In genomic region chr17:88251949-88252521, GRCm38 (mm10) we compare ENCODE assay signal across 8 mouse cellular contexts.
DNase-seq lines count a peak whose midpoint lies in the region; ATAC-seq and TF ChIP-seq lines count a peak whose summit lies in the region.

No protein-coding gene starts in this region.

- H3K4me1 ChIP-seq in ES-E14 (ENCODE audit: control insufficient read depth in 2 of 2, insufficient read depth in 2 of 2, low read length in 2 of 2, poor library complexity in 1 of 2): peaks cover 4 to 5% of the 10 kb centered on the region in 2 experiments; a peak in 2 of 4 replicates
- H3K4me1 ChIP-seq in forebrain, embryonic 12.5 days: peaks cover 17% of the 10 kb centered on the region
- H3K4me1 ChIP-seq in lung, postnatal 0 days (ENCODE audit: insufficient read depth, low read depth, low read length): peaks cover 3% of the 10 kb centered on the region; the same call in 1 of the 2 replicates

- WGBS in forebrain, embryonic 12.5 days: 15% methylated on average over 17 of the region's 17 CpGs
- 6% methylated on average over 17 of the region's 17 CpGs for WGBS in lung, postnatal 0 days

- no peaks in the 10 kb centered on the region for H3K36me3 ChIP-seq in ES-E14 (ENCODE audit: control insufficient read depth, insufficient read depth, low read length, poor library complexity, severe bottlenecking)
- H3K36me3 ChIP-seq in forebrain, embryonic 12.5 days (replicated peaks): no peaks in the 10 kb centered on the region
- H3K36me3 ChIP-seq in lung, postnatal 0 days (ENCODE audit: insufficient read depth, low read length): no peaks in the 10 kb centered on the region; the same call in 1 of the 2 replicates

- peak; percentile 72 for TF ChIP-seq EP300 in lung, postnatal 0 days (IDR thresholded peaks at IDR 0.05)

- peak; percentile 82 for DNase-seq in ES-E14 (ENCODE audit: low read depth, low spot score)
- DNase-seq in brain, embryonic 14.5 days (ENCODE audit: low read depth): peak; percentile 87
- DNase-seq in heart, postnatal 4 days: peak; percentile 72
- DNase-seq in layer of hippocampus, adult 9-11 months: peak; percentile 45
- peak; percentile 90 for DNase-seq in lung, postnatal 0 days (ENCODE audit: low spot score)
- DNase-seq in ovary, postnatal 14 days (ENCODE audit: low spot score): peak; percentile 59
- peak; percentile 44 to 70 for DNase-seq in urinary bladder, postnatal 4 days (ENCODE audit: low spot score in 2 of 2)

- H3K4me3 ChIP-seq in ES-E14 (ENCODE audit: insufficient read depth in 1 of 2, low read depth in 1 of 2, low read length in 2 of 2, poor library complexity in 1 of 2, severe bottlenecking in 1 of 2): peak overlapping the region in 1 of 2 experiments; percentile 64; a peak in 2 of 4 replicates
- H3K4me3 ChIP-seq in forebrain, embryonic 12.5 days (replicated peaks): peak overlapping the region; percentile 10; the same call in 1 of the 2 replicates
- H3K4me3 ChIP-seq in lung, postnatal 0 days (ENCODE audit: low read depth, low read length): no peak overlapping the region

- peak; percentile 37; the same call in 1 of the 2 replicates for ATAC-seq in forebrain, embryonic 12.5 days (ENCODE audit: low FRiP score)
- peak; percentile 82 for ATAC-seq in lung, postnatal 0 days

- in situ Hi-C loops in ES-E14 (cut with MboI; ENCODE audit: low sequenced_read_pairs in 2 of 2, unreplicated experiment in 2 of 2): loop anchor here in 1 of 2 experiments (25.0 kb wide), 1 partner anchor 260 kb away; no protein-coding TSS in a partner anchor

- no peak overlapping the region for H3K27ac ChIP-seq in ES-E14 (ENCODE audit: insufficient read depth, low read depth, low read length, poor library complexity, severe bottlenecking)
- no peak overlapping the region for H3K27ac ChIP-seq in forebrain, embryonic 12.5 days
- peak overlapping the region; percentile 76 for H3K27ac ChIP-seq in lung, postnatal 0 days (ENCODE audit: low read length)

- H3K27me3 ChIP-seq in forebrain, embryonic 12.5 days: no peaks in the 10 kb centered on the region
- no peaks in the 10 kb centered on the region for H3K27me3 ChIP-seq in lung, postnatal 0 days (replicated peaks; ENCODE audit: insufficient read depth, low read length)

- TF ChIP-seq CTCF in brain, embryonic 14.5 days (IDR thresholded peaks at IDR 0.05; ENCODE audit: borderline replicate concordance, extremely low read depth, insufficient read depth, insufficient read length): peak; percentile 86
- peak; percentile 87 for TF ChIP-seq CTCF in lung, postnatal 0 days (IDR thresholded peaks at IDR 0.05)

- TF ChIP-seq POLR2A in brain, embryonic 14.5 days (IDR thresholded peaks at IDR 0.05; ENCODE audit: borderline replicate concordance, extremely low read depth, insufficient read depth, insufficient read length, poor library complexity, severe bottlenecking): no peak

- peak overlapping the region; percentile 50; the same call in 1 of the 2 replicates for H3K9ac ChIP-seq in ES-E14 (ENCODE audit: insufficient read depth, low read depth, low read length, poor library complexity, severe bottlenecking)
- H3K9ac ChIP-seq in forebrain, embryonic 12.5 days: no peak overlapping the region
- 0 out of 2 replicates have a peak overlapping the region, but pooled peaks have one; percentile 5 for H3K9ac ChIP-seq in lung, postnatal 0 days (replicated peaks; ENCODE audit: low read depth)

- no peaks in the 10 kb centered on the region for H3K9me3 ChIP-seq in ES-E14 (ENCODE audit: control insufficient read depth, insufficient read depth, low read depth, low read length)
- no peaks in the 10 kb centered on the region for H3K9me3 ChIP-seq in forebrain, embryonic 12.5 days
- no peaks in the 10 kb centered on the region for H3K9me3 ChIP-seq in lung, postnatal 0 days (ENCODE audit: low read length)

- H3K4me2 ChIP-seq in forebrain, embryonic 12.5 days: peak overlapping the region; percentile 43
- peak overlapping the region; percentile 42 for H3K4me2 ChIP-seq in lung, postnatal 0 days (replicated peaks; ENCODE audit: low read depth, low read length)

TF ChIP-seq in ES-E14, 5 proteins besides CTCF, POLR2A, EP300 and RAD21:
- TF ChIP-seq ZC3H11A (IDR thresholded peaks at IDR 0.05; ENCODE audit: borderline replicate concordance, low read depth, low read length): peak; percentile 34
- peak; percentile 61; the same call in 1 of the 2 replicates for TF ChIP-seq HCFC1 (IDR thresholded peaks at IDR 0.05; ENCODE audit: borderline replicate concordance, insufficient read depth, low read length)
- TF ChIP-seq MAFK (IDR thresholded peaks at IDR 0.05; ENCODE audit: insufficient read depth, low read depth, low read length): no peak
- TF ChIP-seq ZNF384 (IDR thresholded peaks at IDR 0.05; ENCODE audit: low read depth, low read length): no peak
